Mouse (Mus musculus): Measurements from ENCODE around the gene Uck1.

Uck1 gene

GRCm38 (mm10) chr2:32219501-32219900 is 40.5 kb downstream of the Uck1 start:
- DNase-seq (ENCODE audit: low spot score in 2 of 2) = no peak

GRCm38 (mm10) chr2:32218541-32219334 is 41.2 kb downstream of the Uck1 start:
- DNase-seq (ENCODE audit: low spot score in 2 of 2) = no peak

- DNase-seq (ENCODE audit: low spot score in 2 of 2) = no peak
These were observed 41.8 kb downstream of the Uck1 start for GRCm38 (mm10) chr2:32218113-32218512.

- DNase-seq (ENCODE audit: low spot score in 2 of 2) = no peak
These were observed 42.3 kb downstream of the Uck1 start for GRCm38 (mm10) chr2:32217656-32218055.

- no peak for DNase-seq (ENCODE audit: low spot score in 2 of 2)
These were observed 43.5 kb downstream of the Uck1 start for GRCm38 (mm10) chr2:32216506-32216905.

GRCm38 (mm10) chr2:32215576-32215975 is 44.4 kb downstream of the Uck1 start:
- DNase-seq (ENCODE audit: low spot score in 2 of 2) = no peak

- no peak for DNase-seq (ENCODE audit: low spot score in 2 of 2)
These were observed 47.0 kb downstream of the Uck1 start for GRCm38 (mm10) chr2:32213000-32213399.

GRCm38 (mm10) chr2:32211689-32212088 is 48.3 kb downstream of the Uck1 start:
- DNase-seq (ENCODE audit: low spot score in 2 of 2) = no peak

GRCm38 (mm10) chr2:32207682-32208081 is 52.3 kb downstream of the Uck1 start:
- no peak for DNase-seq (ENCODE audit: low spot score in 2 of 2)

Measured in urinary bladder, adult 18-20 months (tissue).